Mouse (Mus musculus) inflammation-experienced regulatory T-cells, adult 16 weeks (primary cell): Measurements from ENCODE around the gene Rhox12. TPM values are rescaled to one million over a fixed set of nuclear protein-coding genes. Genes with fewer than 3 reads are reported as not detected.

Source experiments
- polyA plus RNA-seq: library from polyadenylated mRNA; unstranded; fragments of 100-300 nt; shearing (Covaris generic); gene quantifications from one replicate; pipeline ENCODE4 v1.2.1, GENCODE M21; 2017

Rhox12 gene
- not detected for polyA plus RNA-seq

GRCm38 (mm10) chrX:38110807-38111206, at the start of gene Rhox12:
Gene Rhox12 (minus strand): TSS chrX:38110907.

GRCm38 (mm10) chrX:38120982-38121381, 10.3 kb upstream of the Rhox12 start, which contains the start of gene Rhox13:
Gene Rhox13 (plus strand): TSS chrX:38121219.

DNA sequence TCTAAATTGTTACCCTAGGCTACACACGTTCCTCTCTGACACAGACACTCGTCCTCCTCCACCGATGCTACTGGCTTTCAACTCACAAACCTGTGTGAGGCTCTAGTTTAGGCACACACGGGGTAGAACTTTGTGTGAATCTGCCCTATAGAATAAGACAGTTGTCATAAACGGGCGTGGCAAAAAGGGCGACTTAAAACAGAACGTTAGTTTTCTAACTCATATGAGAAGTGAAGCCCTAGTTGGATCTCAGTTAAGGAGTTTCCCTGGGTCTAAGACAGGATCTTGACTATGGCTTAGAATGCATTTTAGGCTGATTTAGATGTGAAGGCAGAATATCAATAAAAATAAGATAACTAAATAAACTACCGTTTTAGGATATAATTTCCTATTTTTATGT, 25.7 kb downstream of the Rhox12 start, which contains the start of gene Rhox11:
Gene Rhox11 (minus strand): TSS at position 101 of the 400 bp plus-strand sequence.

GRCm38 (mm10) chrX:38066175-38066574, 44.5 kb downstream of the Rhox12 start, which contains the start of gene Rhox10:
Gene Rhox10 (plus strand): TSS chrX:38066475.

Other genes starting within 250 kb of the Rhox12 start
- not detected for gene Rhox8, start 232.0 kb downstream of the Rhox12 start, polyA plus RNA-seq
- gene Rhox7b, start 213.7 kb downstream of the Rhox12 start, polyA plus RNA-seq, result not detected
- not detected for gene Rhox9, start 209.1 kb downstream of the Rhox12 start, polyA plus RNA-seq
- not detected for gene Btg1-ps1, start 92.1 kb downstream of the Rhox12 start, polyA plus RNA-seq
- not detected for gene Btg1-ps2, start 67.8 kb downstream of the Rhox12 start, polyA plus RNA-seq
- gene Rhox10, start 44.4 kb downstream of the Rhox12 start, polyA plus RNA-seq, result not detected
- not detected for gene Rhox11, start 25.8 kb downstream of the Rhox12 start, polyA plus RNA-seq
- not detected for gene Rhox13, start 10.3 kb upstream of the Rhox12 start, polyA plus RNA-seq
- gene Zbtb33, start 78.9 kb upstream of the Rhox12 start, polyA plus RNA-seq, result 1.1 TPM
- gene Tmem255a, start 141.5 kb upstream of the Rhox12 start, polyA plus RNA-seq, result 1.2 TPM
- not detected for gene Atp1b4, start 205.3 kb upstream of the Rhox12 start, polyA plus RNA-seq